Mouse (Mus musculus): ENCODE data around the gene Plekha7.

Gene Plekha7

GRCm38 (mm10) chr7:116292377-116292776 is 15.8 kb downstream of the Plekha7 start:
- in situ Hi-C loops (cut with MboI, MseI): no loop called here

DNA sequence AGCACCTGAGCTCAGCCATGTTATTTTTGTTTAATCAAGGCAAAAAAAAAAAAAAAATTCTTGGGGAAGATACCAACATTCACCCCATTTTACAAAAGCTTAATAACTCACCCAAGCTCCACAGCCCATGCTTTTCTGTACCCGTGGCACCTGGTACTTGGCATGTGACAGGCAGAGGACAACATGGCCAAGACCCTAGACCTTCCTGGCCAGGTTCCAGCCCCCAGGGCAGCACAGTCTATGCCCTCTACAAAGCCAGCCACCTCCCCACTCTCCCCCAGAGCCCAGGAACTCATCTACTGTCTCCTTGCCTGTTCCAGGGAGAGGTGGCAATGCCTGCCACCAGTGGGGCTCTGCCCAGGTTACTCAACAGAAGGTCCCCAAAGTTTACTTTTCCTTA is 17.6 kb downstream of the Plekha7 start:
- in situ Hi-C loops (cut with MboI, MseI): no loop called here

- in situ Hi-C loops (cut with MboI, MseI): no loop called here
Measured at GRCm38 (mm10) chr7:116288996-116289395, 19.2 kb downstream of the Plekha7 start.

- in situ Hi-C loops (cut with MboI, MseI): no loop called here
Measured at GRCm38 (mm10) chr7:116287959-116288358, 20.2 kb downstream of the Plekha7 start.

DNA sequence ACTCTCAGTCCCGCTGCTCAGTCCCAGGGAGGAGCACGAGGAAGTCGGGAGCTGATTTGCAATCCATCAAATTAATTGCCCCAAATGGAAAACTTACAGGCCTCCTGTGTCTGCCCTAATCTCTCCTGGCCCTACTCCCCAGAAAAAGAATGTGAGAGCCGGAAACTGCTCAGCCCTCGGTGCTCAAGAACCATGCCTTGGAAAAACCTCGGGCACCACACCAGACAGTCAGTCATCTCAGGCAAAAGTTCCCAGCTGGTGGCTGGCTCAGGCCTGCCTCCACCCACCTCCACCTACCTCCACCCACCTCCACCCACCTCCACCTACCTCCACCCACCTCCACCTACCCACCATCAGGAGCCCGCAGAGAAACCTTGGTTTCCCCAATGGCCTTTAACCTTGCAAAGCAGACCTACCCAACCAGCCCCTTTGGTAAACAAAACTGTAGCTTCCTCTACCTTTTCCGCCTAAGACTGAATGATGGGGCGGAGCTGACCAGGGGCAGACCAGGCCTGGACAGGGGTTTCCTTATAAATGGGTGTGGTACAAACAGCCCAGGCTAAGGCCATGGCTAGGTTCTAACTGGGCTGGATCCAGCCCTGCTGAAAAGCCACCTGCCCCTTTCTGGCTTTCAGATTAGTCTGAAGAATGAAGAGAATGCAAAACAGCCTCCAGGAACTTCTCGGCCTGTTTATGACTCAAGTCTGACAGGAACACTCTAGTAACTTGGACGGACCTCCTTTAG is 21.4 kb downstream of the Plekha7 start:
- in situ Hi-C loops (cut with MboI, MseI): no loop called here

DNA sequence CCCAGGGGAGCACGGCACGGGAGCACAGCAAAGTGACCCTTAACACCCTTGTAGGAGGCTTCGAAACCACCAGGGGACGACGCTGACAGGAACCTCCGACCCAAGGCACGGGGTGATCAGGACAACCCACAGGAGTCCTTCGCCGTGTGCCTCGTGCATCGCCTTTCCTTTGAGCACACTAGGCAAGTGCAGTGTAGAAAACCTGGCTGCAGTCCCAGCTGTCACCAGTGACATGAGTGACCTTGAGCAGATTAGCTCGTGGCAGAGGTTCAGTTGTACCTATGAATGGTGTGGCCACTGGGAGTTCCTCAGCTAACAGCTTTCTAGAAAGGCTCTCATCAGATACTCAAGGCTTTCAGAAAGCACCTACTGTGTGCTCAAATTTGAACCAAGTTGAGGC is 22.0 kb downstream of the Plekha7 start:
- in situ Hi-C loops (cut with MboI, MseI): no loop called here

DNA sequence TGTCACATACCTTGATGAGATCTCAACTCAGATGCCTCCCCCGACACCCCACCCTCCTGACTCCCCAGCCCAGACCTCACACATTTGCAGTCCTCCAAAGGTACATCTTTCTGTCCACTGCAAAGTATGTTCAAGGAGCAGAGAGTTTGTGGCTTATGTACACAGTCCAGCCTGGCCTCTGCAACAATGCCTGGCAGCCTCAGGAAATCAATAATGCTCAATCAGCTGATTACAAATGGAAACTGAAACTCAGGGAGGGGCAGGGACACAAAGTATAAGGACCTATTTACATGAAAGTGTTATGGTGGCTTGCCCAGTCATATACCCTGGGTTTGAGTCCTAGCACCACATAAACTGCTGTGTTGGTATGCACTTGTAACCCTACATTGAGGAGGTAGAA is 23.0 kb downstream of the Plekha7 start:
- in situ Hi-C loops (cut with MboI, MseI): no loop called here

- in situ Hi-C loops (cut with MboI, MseI): no loop called here
Measured at GRCm38 (mm10) chr7:116282755-116283154, 25.4 kb downstream of the Plekha7 start.

DNA sequence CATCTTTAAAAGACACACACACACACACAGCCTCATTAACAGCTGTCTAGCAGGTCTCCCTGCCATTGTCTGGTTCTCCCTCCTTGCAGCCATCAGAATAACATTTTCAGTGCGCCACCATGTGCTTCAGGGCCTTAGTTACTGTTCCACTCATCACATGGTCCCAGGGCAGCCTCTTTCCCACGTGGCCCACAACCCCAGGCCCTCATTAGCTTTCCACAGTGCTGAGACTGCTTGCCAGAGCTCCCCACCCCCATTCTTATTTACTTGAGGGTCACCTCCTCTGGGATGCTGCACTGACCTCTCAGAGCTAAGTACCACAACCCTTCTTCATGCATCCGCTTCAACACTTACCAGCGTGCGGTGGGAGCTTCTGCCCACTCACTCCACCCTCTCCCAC is 28.1 kb downstream of the Plekha7 start:
- in situ Hi-C loops (cut with MboI, MseI): no loop called here

DNA sequence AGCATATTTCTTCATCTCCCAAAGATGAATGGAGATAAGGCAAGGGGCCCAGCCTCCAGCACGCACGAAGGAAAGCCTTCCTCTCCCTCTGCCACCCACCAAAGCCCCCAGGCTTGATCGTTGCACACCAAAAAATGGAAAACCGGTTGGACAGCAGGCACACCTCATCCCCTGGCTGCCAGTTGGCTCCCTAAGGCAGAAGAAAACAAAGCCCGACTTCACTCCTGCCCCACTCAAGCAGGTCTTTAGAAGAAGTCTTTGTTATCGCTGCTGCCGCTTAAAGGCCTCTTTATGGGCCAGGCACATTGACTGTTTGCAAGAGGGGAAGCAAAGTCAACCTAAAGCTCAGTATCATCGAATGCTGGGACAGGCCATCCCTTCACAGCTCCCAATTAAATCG is 29.9 kb downstream of the Plekha7 start:
- in situ Hi-C loops (cut with MboI, MseI): no loop called here

DNA sequence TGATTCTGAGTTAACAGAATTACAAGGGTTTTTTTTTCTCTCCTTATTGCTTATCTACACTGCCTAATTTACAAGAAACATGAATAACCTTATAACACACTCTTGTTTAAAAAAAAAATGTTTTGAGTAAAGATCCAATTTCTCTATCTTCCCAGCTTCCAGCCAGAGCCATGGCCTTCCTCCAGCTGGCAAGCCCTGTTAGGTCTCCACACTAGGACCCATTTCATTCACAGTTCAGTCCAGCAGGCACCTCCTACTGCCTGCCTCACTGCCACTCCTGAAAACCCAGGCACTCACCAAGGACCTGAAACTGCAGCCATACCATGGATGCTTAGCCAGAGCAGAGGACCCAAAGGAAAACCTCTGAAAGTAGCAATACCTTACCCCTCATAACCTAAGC is 31.9 kb downstream of the Plekha7 start:
- in situ Hi-C loops (cut with MboI, MseI): no loop called here

- in situ Hi-C loops (cut with MboI, MseI): no loop called here
Measured at GRCm38 (mm10) chr7:116273111-116273510, 35.1 kb downstream of the Plekha7 start.

DNA sequence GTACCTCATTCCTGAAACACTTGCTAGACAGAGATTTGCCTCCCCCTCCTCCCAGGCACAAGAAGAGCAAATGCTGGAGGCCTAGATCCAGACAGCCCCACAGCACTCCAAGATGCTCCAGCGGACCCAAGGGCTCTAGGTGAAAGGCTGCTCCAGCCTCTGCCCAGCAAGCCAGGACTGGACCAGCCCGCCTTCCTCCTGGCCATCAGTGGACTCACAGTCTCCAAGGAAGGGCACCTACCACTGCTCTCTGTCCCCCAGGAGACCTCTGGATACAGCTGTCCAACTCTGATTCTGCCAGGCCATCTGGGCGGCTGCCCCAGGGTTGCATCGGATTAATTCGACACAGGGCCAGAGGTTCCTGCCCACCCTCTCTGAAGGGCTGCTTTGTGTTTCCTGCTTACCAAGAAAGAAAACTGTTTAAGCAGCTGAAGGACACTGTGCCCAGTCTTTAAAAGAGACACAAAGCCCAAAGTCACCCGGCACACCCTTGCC is 38.6 kb downstream of the Plekha7 start:
- in situ Hi-C loops (cut with MboI, MseI): no loop called here

- in situ Hi-C loops (cut with MboI, MseI): no loop called here
Measured at GRCm38 (mm10) chr7:116268113-116268926, 39.9 kb downstream of the Plekha7 start.

- in situ Hi-C loops (cut with MboI, MseI): no loop called here
Measured at GRCm38 (mm10) chr7:116263281-116263680, 44.9 kb downstream of the Plekha7 start.

- in situ Hi-C loops (cut with MboI, MseI): no loop called here
Measured at GRCm38 (mm10) chr7:116262508-116262907, 45.7 kb downstream of the Plekha7 start.

- in situ Hi-C loops (cut with MboI, MseI): no loop called here
Measured at GRCm38 (mm10) chr7:116262101-116262500, 46.1 kb downstream of the Plekha7 start.

DNA sequence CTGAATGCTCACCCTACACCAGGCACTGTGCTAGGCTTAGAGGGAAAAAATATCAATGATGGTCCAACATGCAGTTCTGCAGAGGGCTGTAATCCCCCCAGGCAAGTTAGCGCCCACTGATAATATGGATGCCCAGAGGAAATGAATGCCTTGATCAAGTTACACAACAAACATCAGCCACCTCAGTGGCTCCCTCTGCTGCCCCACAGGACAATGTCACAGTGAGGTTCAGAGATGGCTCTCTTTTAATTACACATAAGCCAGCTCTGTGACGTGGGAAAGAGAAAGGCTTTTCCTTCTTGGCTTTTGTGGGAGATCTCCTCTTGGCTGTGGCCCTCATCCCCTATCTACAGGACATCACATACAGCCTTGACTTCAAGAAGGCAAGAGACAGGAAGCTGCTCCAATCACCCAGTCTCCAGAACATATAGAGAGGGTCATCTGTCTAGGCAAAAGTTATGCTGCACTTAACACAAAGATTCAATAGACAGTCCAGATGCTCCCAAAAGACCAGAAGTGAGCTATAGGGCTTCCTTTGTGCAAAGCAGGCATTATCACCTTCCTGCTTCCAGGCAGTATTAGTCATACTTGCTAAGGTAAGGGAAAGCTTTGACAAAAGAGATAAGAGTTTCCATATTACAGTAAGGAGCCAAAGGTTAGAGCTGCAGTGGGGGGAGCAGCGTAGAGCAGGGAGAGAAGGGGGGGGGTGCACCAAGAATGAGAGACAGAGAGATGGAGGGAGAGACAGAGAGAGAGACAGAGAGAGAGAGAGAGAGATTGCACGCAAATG is 47.2 kb downstream of the Plekha7 start:
- in situ Hi-C loops (cut with MboI, MseI): no loop called here

- in situ Hi-C loops (cut with MboI, MseI): no loop called here
Measured at GRCm38 (mm10) chr7:116258464-116259185, 49.6 kb downstream of the Plekha7 start.

- in situ Hi-C loops (cut with MboI, MseI): no loop called here
Measured at GRCm38 (mm10) chr7:116257953-116258352, 50.2 kb downstream of the Plekha7 start.

- in situ Hi-C loops (cut with MboI, MseI): no loop called here
Measured at GRCm38 (mm10) chr7:116255664-116256063, 52.5 kb downstream of the Plekha7 start.
